Mouse (Mus musculus): ENCODE results near the gene Cdkn1b. TPM values are rescaled to one million over a fixed set of nuclear protein-coding genes. Genes with fewer than 3 reads are reported as not detected.

The Cdkn1b gene
- polyA plus RNA-seq, 1 experiment from 2014 or later: 24.1 TPM

DNA sequence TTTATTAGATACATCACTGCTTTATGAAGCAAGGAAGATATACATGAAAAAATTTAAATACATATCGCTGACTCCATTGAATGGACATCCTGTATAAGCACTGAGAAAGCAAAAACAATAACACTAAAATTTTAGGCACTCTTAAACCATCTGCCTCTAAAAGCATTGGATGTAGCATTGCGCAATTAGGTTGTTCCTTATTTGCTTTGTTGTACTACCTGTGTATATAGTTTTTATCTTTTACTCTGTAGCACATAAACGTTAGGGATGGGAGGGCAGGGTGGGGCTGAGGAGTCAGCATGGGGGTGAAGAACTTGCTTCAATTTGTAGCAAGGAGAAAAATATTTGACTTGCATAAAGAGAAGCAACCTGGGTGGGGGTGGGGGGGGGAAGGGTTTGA is 4.1 kb downstream of the Cdkn1b start:
- ATAC-seq (ENCODE audit: low FRiP score): no peak
- 78% methylated on average over 3 of the region's 3 CpGs for WGBS
- no peak overlapping the region for H3K4me3 ChIP-seq (ENCODE audit: low read depth, low read length)

DNA sequence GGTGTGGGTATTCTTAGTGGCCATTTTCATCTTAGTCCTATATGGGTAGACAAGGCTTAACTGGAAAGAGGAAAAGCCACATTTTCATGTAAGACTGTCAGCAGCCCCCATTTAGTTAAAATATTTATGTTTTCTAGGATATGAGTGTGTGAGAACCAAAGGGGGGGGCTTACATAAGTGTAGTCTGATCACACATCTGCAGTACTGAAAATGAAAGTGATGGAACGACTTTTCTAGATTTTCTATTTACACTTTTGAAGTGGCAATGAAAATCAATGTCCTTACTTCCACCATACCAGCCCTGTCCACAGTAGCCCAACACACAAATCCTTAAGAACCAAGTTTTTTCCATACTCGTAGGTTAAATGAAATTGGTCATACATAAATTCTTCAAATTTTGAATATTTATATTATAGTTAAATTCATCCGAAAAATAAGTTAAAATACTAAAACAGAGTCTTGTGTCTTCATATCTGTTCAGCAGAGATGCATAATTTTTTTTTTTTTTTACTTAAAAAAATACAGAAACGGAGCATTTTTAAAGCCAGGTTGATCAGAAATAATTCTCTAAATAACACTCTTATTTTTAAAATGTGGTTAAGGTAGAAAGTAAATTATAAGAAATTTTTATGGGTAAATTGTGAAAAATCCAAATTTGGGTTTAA is 5.6 kb downstream of the Cdkn1b start:
- no peak for ATAC-seq (ENCODE audit: low FRiP score)
- H3K9me3 ChIP-seq (ENCODE audit: control insufficient read depth, low read length): no peaks in the 10 kb centered on the region
- no peaks in the 10 kb centered on the region for H3K27me3 ChIP-seq (ENCODE audit: control insufficient read depth, insufficient read depth, low read length)
- H3K4me3 ChIP-seq (ENCODE audit: low read depth, low read length): no peak overlapping the region
- H3K36me3 ChIP-seq (ENCODE audit: control insufficient read depth, insufficient read depth, low read length): no peaks in the 10 kb centered on the region
- 74% methylated on average over 4 of the region's 4 CpGs for whole genome bisulfite sequencing
- H3K27ac ChIP-seq (ENCODE audit: low read depth, low read length): no peak overlapping the region
- DNase-seq (ENCODE audit: low spot score): no peak
- H3K9ac ChIP-seq (ENCODE audit: low read depth, low read length): no peak overlapping the region
- no peak overlapping the region for H3K4me2 ChIP-seq (replicated peaks; ENCODE audit: low read depth, low read length)
- peaks cover 6% of the 10 kb centered on the region; the same call in 1 of the 2 replicates for H3K4me1 ChIP-seq (replicated peaks; ENCODE audit: control insufficient read depth, insufficient read depth, low read length)

More for the DNA sequence above, 4.1 kb downstream of the Cdkn1b start:
- Histone ChIP-seq H3K4me1 (replicated peaks; ENCODE audit: control insufficient read depth, insufficient read depth, low read length) (peaks cover 9% of the 10 kb centered on the region; the same call in 1 of the 2 replicates), H3K27ac (ENCODE audit: low read depth, low read length) (no peak overlapping the region), H3K36me3 (ENCODE audit: control insufficient read depth, insufficient read depth, low read length) (no peaks in the 10 kb centered on the region), H3K4me2 (replicated peaks; ENCODE audit: low read depth, low read length) (no peak overlapping the region), H3K9ac (ENCODE audit: low read depth, low read length) (no peak overlapping the region), H3K27me3 (ENCODE audit: control insufficient read depth, insufficient read depth, low read length) (no peaks in the 10 kb centered on the region), H3K9me3 (ENCODE audit: control insufficient read depth, low read length) (no peaks in the 10 kb centered on the region)
- DNase-seq (ENCODE audit: low spot score): no peak

DNA sequence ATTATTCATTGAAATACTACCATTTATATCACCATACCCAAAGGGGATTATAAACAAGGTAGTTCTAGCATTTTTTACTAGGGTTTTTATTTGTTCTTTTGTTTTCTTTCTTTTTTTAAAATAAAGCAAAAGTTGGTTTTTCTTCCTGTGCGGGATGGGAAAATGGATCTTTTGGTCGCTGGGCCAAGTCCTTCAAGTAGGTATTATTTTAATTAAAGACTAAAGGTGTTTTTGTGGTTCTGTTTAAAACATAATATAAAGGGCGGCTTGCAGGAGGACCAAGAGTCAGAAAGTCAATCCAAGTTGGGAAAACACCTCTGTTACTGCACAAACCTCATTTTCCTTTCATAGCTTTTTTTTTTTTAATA is 6.1 kb downstream of the Cdkn1b start:
- H3K4me1 ChIP-seq (replicated peaks; ENCODE audit: control insufficient read depth, insufficient read depth, low read length): peaks cover 6% of the 10 kb centered on the region; the same call in 1 of the 2 replicates
- DNase-seq (ENCODE audit: low spot score): no peak

DNA sequence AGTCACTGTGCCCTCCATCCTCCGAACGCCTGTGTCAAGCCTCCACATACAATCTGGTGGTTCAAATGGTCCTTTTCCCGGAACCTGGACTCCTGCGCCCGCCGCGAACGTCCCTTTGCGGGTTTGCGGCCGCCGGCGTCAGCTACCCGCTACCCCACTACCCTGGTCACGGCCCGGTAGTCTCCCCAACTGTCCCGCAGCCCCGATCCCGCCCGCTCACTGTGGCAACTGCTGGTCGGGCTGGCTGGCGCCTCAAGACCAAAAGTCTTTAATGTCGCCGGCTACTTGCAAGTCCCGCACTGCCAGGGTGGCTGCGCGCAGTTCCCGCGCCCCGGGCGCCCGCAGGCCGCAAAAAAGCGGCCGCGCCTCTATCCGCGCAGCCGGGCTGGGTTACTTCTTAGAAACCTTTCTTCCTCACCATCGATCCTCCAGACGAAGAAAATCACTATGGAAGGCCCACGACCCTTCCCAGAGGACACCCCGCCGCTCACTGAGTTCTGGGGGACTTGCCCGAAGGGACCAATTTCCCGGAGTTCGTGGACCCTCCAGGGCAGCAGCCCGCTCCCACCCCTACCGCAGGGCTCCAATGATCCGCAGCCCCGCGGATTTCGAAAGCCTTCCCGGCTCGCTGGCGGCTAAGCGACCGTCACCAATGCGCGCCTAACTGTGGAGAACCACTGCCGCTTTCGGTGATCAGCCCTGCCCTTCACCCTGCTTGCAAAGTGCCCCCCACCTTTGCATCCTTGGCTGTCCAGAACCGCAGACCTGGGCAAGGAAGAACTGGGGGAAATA is 6.8 kb downstream of the Cdkn1b start:
- peak; percentile 79 for DNase-seq (ENCODE audit: low spot score)
- ATAC-seq (ENCODE audit: low FRiP score): peak; percentile 65
- Histone ChIP-seq H3K9ac (ENCODE audit: low read depth, low read length) (peak overlapping the region; percentile 90), H3K9me3 (ENCODE audit: control insufficient read depth, low read length) (no peaks in the 10 kb centered on the region), H3K27ac (ENCODE audit: low read depth, low read length) (peak overlapping the region; percentile 99), H3K4me1 (replicated peaks; ENCODE audit: control insufficient read depth, insufficient read depth, low read length) (peaks cover 6% of the 10 kb centered on the region; the same call in 1 of the 2 replicates), H3K4me2 (replicated peaks; ENCODE audit: low read depth, low read length) (peak overlapping the region; percentile 97), H3K27me3 (ENCODE audit: control insufficient read depth, insufficient read depth, low read length) (no peaks in the 10 kb centered on the region), H3K4me3 (ENCODE audit: low read depth, low read length) (peak overlapping the region; percentile 55), H3K36me3 (ENCODE audit: control insufficient read depth, insufficient read depth, low read length) (no peaks in the 10 kb centered on the region)
- WGBS: under 1% methylated on average over 63 of the region's 63 CpGs

More for the DNA sequence above, 6.1 kb downstream of the Cdkn1b start:
- H3K9ac ChIP-seq (ENCODE audit: low read depth, low read length): peak overlapping the region; percentile 90
- ATAC-seq (ENCODE audit: low FRiP score): no peak
- H3K27me3 ChIP-seq (ENCODE audit: control insufficient read depth, insufficient read depth, low read length): no peaks in the 10 kb centered on the region
- H3K9me3 ChIP-seq (ENCODE audit: control insufficient read depth, low read length): no peaks in the 10 kb centered on the region
- 21% methylated on average over 3 of the region's 3 CpGs for whole genome bisulfite sequencing
- no peaks in the 10 kb centered on the region for H3K36me3 ChIP-seq (ENCODE audit: control insufficient read depth, insufficient read depth, low read length)
- peak overlapping the region; percentile 55 for H3K4me3 ChIP-seq (ENCODE audit: low read depth, low read length)
- H3K4me2 ChIP-seq (replicated peaks; ENCODE audit: low read depth, low read length): peak overlapping the region; percentile 97
- peak overlapping the region; percentile 99 for H3K27ac ChIP-seq (ENCODE audit: low read depth, low read length)

DNA sequence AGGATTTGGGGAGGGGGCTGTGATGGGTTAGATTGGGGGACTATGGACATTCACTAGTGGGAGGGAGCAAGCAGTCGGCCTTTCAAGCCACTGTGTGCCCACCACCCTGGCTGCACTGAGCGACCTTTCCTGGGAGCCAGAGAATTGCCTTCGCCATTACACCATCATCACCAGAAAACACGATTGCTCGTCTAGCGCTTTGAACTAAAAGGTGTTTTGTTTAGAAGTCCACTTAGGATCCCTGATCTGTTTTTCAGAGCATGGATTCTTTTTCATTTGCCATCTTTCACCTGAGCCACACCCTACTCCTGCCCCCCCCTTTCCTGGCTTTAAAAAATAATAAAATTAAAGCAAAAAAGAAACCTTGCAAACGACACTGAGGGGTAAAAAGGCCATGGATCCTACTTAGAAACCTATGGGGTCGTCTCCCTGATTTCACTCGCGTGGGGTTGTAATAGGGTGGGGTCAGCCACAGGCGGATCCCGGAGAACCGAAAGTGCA is 7.4 kb downstream of the Cdkn1b start:
- H3K4me3 ChIP-seq (ENCODE audit: low read depth, low read length): peak overlapping the region; percentile 55
- DNase-seq (ENCODE audit: low spot score) (peak; percentile 71), ATAC-seq (ENCODE audit: low FRiP score) (peak; percentile 25)
- H3K4me2 ChIP-seq (replicated peaks; ENCODE audit: low read depth, low read length): peak overlapping the region; percentile 97
- H3K27ac ChIP-seq (ENCODE audit: low read depth, low read length): peak overlapping the region; percentile 99
- no peaks in the 10 kb centered on the region for H3K36me3 ChIP-seq (ENCODE audit: control insufficient read depth, insufficient read depth, low read length)
- WGBS: under 1% methylated on average over 13 of the region's 13 CpGs
- peak overlapping the region; percentile 90 for H3K9ac ChIP-seq (ENCODE audit: low read depth, low read length)
- no peaks in the 10 kb centered on the region for H3K9me3 ChIP-seq (ENCODE audit: control insufficient read depth, low read length)
- no peaks in the 10 kb centered on the region for H3K27me3 ChIP-seq (ENCODE audit: control insufficient read depth, insufficient read depth, low read length)
- peaks cover 6% of the 10 kb centered on the region; the same call in 1 of the 2 replicates for H3K4me1 ChIP-seq (replicated peaks; ENCODE audit: control insufficient read depth, insufficient read depth, low read length)

DNA sequence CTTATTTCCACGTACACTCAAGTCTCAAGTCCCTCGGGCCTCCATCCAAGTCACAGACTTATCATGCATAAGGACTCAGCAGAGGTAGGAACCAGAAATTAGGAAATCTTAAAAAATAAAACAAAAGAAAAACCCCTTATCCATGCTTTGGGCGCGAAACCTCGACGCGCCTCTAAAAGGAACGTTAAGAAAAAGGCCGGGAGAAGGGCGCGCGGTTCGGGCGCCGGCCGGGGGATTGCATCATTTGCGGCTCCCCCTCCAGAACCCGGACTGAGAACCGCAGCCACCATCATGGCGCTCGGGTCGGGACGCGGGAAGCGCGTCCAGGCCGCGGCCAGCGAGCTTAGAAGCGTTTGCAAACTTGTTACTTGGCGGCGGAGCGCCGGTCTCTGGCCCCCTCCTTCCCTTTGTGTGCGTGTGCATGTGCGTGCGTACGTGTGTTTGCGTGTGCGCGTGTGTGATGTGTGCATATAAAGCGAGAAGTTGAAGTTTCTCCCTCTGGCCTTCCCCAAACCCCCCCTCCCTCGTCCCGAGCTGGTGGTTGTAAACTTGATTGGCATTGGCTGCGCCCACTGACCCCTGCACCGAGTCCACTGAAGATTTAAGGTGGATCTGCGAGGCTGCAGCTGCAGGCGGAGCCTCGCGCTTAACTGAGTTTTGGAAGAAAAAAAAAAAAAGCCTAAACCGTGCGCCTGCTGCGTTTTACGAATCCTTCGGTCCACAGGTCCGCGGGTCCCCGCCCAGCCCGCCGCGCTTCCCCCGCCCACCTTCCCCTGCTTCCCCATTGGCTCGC is 8.1 kb downstream of the Cdkn1b start:
- H3K9me3 ChIP-seq (ENCODE audit: control insufficient read depth, low read length): no peaks in the 10 kb centered on the region
- peak overlapping the region; percentile 90 for H3K9ac ChIP-seq (ENCODE audit: low read depth, low read length)
- peak overlapping the region; percentile 97 for H3K4me2 ChIP-seq (replicated peaks; ENCODE audit: low read depth, low read length)
- under 1% methylated on average over 63 of the region's 63 CpGs for WGBS
- peak; percentile 91 for DNase-seq (ENCODE audit: low spot score)
- peak overlapping the region; percentile 55 for H3K4me3 ChIP-seq (ENCODE audit: low read depth, low read length)
- no peaks in the 10 kb centered on the region for H3K36me3 ChIP-seq (ENCODE audit: control insufficient read depth, insufficient read depth, low read length)
- H3K27me3 ChIP-seq (ENCODE audit: control insufficient read depth, insufficient read depth, low read length): no peaks in the 10 kb centered on the region
- H3K27ac ChIP-seq (ENCODE audit: low read depth, low read length): peak overlapping the region; percentile 99
- ATAC-seq (ENCODE audit: low FRiP score): peak; percentile 91
- H3K4me1 ChIP-seq (replicated peaks; ENCODE audit: control insufficient read depth, insufficient read depth, low read length): peaks cover 6% of the 10 kb centered on the region; the same call in 1 of the 2 replicates

DNA sequence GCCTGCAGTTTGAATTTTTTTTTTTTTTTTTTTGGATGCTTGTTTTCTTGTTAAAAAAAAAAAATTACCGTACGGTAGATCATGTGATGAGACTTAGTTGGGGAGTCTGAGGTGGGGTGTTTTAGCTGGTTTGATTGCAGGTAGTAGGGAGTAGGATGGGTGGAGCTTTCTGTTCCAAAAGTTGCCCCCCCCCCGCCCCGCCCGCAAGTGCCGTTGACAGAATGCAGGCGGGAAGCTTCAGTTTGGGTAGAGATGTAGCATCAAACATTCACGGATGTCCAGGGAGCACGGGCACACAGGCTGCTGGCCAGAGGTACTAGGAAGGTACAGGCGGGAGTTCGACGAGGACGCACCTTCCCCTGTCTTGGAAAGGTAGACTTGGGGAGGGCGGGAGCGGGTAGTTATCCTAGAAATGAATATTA is 8.7 kb downstream of the Cdkn1b start:
- Histone ChIP-seq H3K4me2 (replicated peaks; ENCODE audit: low read depth, low read length) (peak overlapping the region; percentile 97), H3K4me3 (ENCODE audit: low read depth, low read length) (peak overlapping the region; percentile 55), H3K36me3 (ENCODE audit: control insufficient read depth, insufficient read depth, low read length) (no peaks in the 10 kb centered on the region), H3K4me1 (replicated peaks; ENCODE audit: control insufficient read depth, insufficient read depth, low read length) (peaks cover 5% of the 10 kb centered on the region; the same call in 1 of the 2 replicates), H3K27ac (ENCODE audit: low read depth, low read length) (peak overlapping the region; percentile 99), H3K9ac (ENCODE audit: low read depth, low read length) (peak overlapping the region; percentile 49), H3K9me3 (ENCODE audit: control insufficient read depth, low read length) (no peaks in the 10 kb centered on the region), H3K27me3 (ENCODE audit: control insufficient read depth, insufficient read depth, low read length) (no peaks in the 10 kb centered on the region)
- DNase-seq (ENCODE audit: low spot score) (peak; percentile 58), ATAC-seq (ENCODE audit: low FRiP score) (peak; percentile 34)
- 1% methylated on average over 15 of the region's 15 CpGs for WGBS

DNA sequence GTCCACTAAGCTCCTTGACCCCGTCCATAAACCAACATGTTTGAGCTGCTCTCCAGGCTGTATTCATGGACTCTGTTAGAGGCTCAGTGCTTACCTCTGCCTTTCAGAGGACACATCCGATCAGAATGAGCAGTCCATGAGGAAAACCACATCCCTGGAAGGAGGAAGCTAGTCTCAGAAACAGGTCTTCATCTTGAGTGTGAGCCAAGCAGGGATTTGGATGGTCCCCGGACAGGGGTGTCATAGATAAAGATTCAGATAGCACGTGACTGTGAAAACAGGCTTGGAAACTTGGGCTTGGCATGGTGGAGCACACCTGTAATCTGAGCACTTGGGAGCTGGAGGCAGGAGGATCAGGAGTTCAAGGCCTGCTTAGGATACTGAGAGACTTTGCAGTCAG is 9.7 kb downstream of the Cdkn1b start:
- H3K4me2 ChIP-seq (replicated peaks; ENCODE audit: low read depth, low read length): peak overlapping the region; percentile 45
- H3K27me3 ChIP-seq (ENCODE audit: control insufficient read depth, insufficient read depth, low read length): no peaks in the 10 kb centered on the region
- H3K4me1 ChIP-seq (replicated peaks; ENCODE audit: control insufficient read depth, insufficient read depth, low read length): peaks cover 5% of the 10 kb centered on the region; the same call in 1 of the 2 replicates
- no peak for DNase-seq (ENCODE audit: low spot score)
- no peaks in the 10 kb centered on the region for H3K9me3 ChIP-seq (ENCODE audit: control insufficient read depth, low read length)
- no peaks in the 10 kb centered on the region for H3K36me3 ChIP-seq (ENCODE audit: control insufficient read depth, insufficient read depth, low read length)
- no peak for ATAC-seq (ENCODE audit: low FRiP score)
- 59% methylated on average over 4 of the region's 4 CpGs for WGBS
- H3K27ac ChIP-seq (ENCODE audit: low read depth, low read length): no peak overlapping the region
- H3K9ac ChIP-seq (ENCODE audit: low read depth, low read length): peak overlapping the region; percentile 37; the same call in 1 of the 2 replicates
- peak overlapping the region; percentile 55 for H3K4me3 ChIP-seq (ENCODE audit: low read depth, low read length)

Data from hindbrain, embryonic 11.5 days (tissue).